Mouse (Mus musculus) heart, embryonic 14.5 days (tissue): Measurements from ENCODE around the gene Nop56. TPM values are rescaled to one million over a fixed set of nuclear protein-coding genes. Genes with fewer than 3 reads are reported as not detected.
A peak's percentile ranks its signal among the peaks of the same experiment; 100 is the strongest.

ENCODE experiments used
- ATAC-seq: fragments of 200-750 bp; cut with Nextera tagmentation; 2 replicates; pipeline ENCODE4 v1.8.0; 2017; ENCODE audit warnings: low read depth, moderate TSS enrichment; ENCODE audit not compliant: insufficient number of reproducible peaks, insufficient read depth, low FRiP score
- H3K27ac ChIP-seq, 2 experiments: fragments of 200-500 bp in 1 of 2; fragments of 300-500 bp in 1 of 2; sonication (generic) in 1 of 2; replicated peaks in 1 of 2; 2 replicates each; pipeline ENCODE4 v1.5.1; 2012 to 2014; ENCODE audit warnings: low read depth in 2 of 2, low read length in 2 of 2, control low read depth in 1 of 2, mild to moderate bottlenecking in 1 of 2, mixed read lengths in 1 of 2; ENCODE audit not compliant: control insufficient read depth in 1 of 2, insufficient read depth in 1 of 2
- H3K27me3 ChIP-seq: fragments of 300-500 bp; sonication (generic); 2 replicates; pipeline ENCODE4 v1.6.1; 2014; ENCODE audit warnings: mild to moderate bottlenecking, low read length, control low read depth; ENCODE audit not compliant: control insufficient read depth, insufficient read depth
- H3K36me3 ChIP-seq: fragments of 300-500 bp; sonication (generic); 2 replicates; pipeline ENCODE4 v1.6.1; 2014; ENCODE audit warnings: mild to moderate bottlenecking, control low read depth, low read length, mixed read lengths; ENCODE audit not compliant: control insufficient read depth, insufficient read depth
- H3K4me1 ChIP-seq, 2 experiments: fragments of 200-500 bp in 1 of 2; fragments of 300-500 bp in 1 of 2; sonication (generic) in 1 of 2; 2 replicates each; pipeline ENCODE4 v1.6.1; 2012 to 2014; ENCODE audit warnings: low read length in 2 of 2, control low read depth in 1 of 2, mixed read lengths in 1 of 2; ENCODE audit not compliant: control insufficient read depth in 2 of 2, insufficient read depth in 2 of 2
- H3K4me2 ChIP-seq: fragments of 300-500 bp; sonication (generic); 2 replicates; pipeline ENCODE4 v1.6.1; 2014; ENCODE audit warnings: mild to moderate bottlenecking, low read length
- H3K4me3 ChIP-seq, 2 experiments: fragments of 200-500 bp in 1 of 2; fragments of 300-500 bp in 1 of 2; sonication (generic) in 1 of 2; 2 replicates each; pipeline ENCODE4 v1.5.1; 2012 to 2014; ENCODE audit warnings: low read length in 2 of 2, mild to moderate bottlenecking in 2 of 2, control low read depth in 1 of 2, low read depth in 1 of 2, moderate library complexity in 1 of 2; ENCODE audit not compliant: control insufficient read depth in 1 of 2, insufficient read depth in 1 of 2
- H3K9ac ChIP-seq: fragments of 300-500 bp; sonication (generic); 2 replicates; pipeline ENCODE4 v1.6.1; 2014; ENCODE audit warnings: mild to moderate bottlenecking, low read length
- H3K9me3 ChIP-seq: fragments of 300-500 bp; sonication (generic); 2 replicates; pipeline ENCODE4 v1.6.1; 2016; ENCODE audit warnings: low read length, control low read depth; ENCODE audit not compliant: control insufficient read depth
- WGBS: fragments of 180-500 bp; shearing (Covaris S2); extraction: QIAGEN DNeasy Blood & Tissue Kit; methylation state at CpG from one replicate; pipeline ENCODE4 v1.1.7; 2014; 5-methylcytosine and 5-hydroxymethylcytosine counted together
- polyA plus RNA-seq: library from polyadenylated mRNA; unstranded; fragments of >200 nt; fragmentation: Nextera tagmentation; extraction: Ambion mirVana; gene quantifications from 2 replicates; pipeline ENCODE4 v1.2.1, GENCODE M21; 2014

Nop56 gene
- polyA plus RNA-seq, 1 experiment from 2014 or later: 110 TPM

DNA sequence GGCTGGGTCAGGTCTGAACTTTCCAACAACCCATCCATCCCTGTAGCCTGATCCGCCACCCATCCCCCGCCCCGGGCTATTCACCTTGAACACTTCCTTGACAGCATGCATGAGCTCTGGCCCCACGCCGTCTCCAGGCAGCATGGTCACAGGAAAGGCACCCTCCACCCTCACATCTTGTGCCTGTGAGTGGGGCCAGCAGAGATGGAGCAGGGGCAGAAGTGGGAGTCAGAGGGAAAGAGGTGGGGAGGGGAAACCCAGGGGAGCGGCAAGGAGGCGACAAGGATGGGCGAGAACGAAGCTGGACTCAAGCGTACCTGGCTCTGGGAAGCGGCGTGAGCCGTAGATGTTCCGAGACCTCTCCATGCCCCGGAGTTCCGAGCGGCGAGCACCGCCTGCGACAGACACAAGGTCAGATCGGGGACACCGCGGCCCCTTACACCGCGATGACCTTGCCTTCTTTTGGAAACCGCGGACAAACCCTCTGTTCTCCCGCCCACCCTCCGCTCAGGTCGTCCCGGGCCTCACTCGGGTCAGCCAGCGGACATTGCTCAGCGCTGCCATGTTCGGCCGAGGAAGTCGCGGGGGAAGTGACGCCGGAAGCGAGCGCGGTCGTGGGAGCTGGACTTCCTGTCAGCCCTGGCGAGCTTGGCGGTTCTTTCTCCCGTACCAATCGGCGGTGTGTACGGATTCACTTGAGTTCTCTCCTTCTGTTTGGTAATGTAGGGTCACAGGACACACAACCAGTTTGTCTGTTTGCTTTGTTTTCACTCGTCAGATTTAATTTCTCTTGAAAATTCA is 9.8 kb downstream of the Nop56 start, which contains the start of gene Idh3b:
TSS of gene Idh3b (minus strand) at position 694 of the 801 bp plus-strand sequence.
- Histone ChIP-seq H3K4me3 (peak within 1 kb of the TSS; percentile 52 to 95), H3K4me1 (peaks cover 3 to 13% of the 10 kb centered on the region in 2 experiments; a peak in 3 of 4 replicates), H3K9ac (peak within 1 kb of the TSS; percentile 89), H3K4me2 (peak within 1 kb of the TSS; percentile 78), H3K27ac (peak within 1 kb of the TSS; percentile 74 to 88), H3K9me3 (no peaks in the 10 kb centered on the region), H3K27me3 (no peaks in the 10 kb centered on the region), H3K36me3 (peaks cover 40% of the 10 kb centered on the region)
- peak; percentile 74 for ATAC-seq
- under 1% methylated on average over 51 of the region's 51 CpGs for WGBS

DNA sequence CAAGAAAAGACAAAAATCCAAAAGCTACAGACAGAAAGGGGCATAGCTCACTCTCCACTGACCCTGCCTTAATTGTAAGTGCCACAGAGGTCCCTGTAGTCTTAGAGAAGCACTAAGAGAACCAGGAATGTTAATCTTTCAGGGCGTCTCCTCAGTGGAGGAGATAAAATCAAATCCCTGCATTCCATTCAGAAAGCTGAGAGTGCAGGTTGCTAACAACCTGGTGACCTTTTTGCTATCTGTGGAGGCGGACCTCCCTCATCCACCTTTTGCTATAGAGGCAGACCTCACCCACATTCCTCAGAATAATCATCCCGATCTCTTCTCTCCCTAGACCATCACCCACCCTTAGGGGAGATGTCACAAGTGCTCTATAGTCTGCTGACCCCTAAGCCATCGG is 14.9 kb downstream of the Nop56 start:
- Histone ChIP-seq H3K9me3 (no peaks in the 10 kb centered on the region), H3K27ac (no peak overlapping the region), H3K36me3 (no peaks in the 10 kb centered on the region), H3K4me2 (no peak overlapping the region), H3K4me3 (no peak overlapping the region), H3K4me1 (peaks cover 2 to 6% of the 10 kb centered on the region in 2 experiments; a peak in 2 of 4 replicates), H3K27me3 (peaks cover 16% of the 10 kb centered on the region), H3K9ac (no peak overlapping the region)
- WGBS: 48% methylated on average over 4 of the region's 4 CpGs
- no peak for ATAC-seq

DNA sequence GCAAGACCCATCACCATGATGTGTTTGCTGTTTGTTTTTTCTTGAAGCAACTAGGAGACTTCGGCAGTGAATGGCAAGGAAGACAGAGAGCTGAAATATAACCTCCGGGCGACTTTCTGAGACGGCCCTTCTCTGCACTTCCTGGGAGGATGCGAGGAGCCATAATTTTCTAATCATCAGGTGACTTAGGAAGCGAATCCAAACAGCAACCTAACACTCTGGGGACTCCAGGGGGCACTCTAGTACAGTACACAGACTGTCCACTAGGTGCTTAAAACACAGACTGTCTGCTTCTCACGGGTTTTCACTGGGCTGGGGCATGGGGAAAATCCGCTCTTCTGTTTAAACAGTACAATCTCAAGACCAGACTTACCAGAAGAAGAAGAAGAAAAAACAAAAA is 17.2 kb downstream of the Nop56 start:
- no peaks in the 10 kb centered on the region for H3K36me3 ChIP-seq
- H3K9me3 ChIP-seq: no peaks in the 10 kb centered on the region
- H3K9ac ChIP-seq: no peak overlapping the region
- no peak overlapping the region for H3K4me2 ChIP-seq
- H3K27me3 ChIP-seq: peaks cover 31% of the 10 kb centered on the region
- peaks cover 4 to 9% of the 10 kb centered on the region in 2 experiments; a peak in 3 of 4 replicates for H3K4me1 ChIP-seq
- no peak overlapping the region for H3K27ac ChIP-seq
- ATAC-seq: no peak
- no peak overlapping the region for H3K4me3 ChIP-seq
- WGBS: 17% methylated on average over 8 of the region's 8 CpGs

DNA sequence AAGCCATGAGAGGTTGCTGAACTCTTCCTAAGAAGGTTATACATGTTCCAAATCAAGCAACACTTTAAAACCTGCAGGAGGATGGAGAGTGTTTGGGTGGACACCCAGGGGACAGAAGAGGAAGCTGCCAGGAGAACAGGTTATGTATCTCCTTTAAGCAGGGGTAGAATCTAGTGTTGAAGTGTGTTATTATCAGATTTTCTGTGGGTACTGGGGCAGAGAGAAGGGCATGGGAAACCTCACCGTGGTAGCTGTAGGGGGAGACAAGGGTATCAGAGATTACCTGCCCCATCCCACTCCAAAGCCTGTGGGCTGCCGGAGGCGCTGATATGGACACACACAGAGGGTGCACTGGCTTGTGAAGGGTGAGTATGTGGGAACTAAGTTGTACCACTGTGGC is 18.8 kb downstream of the Nop56 start:
- peaks cover 4 to 9% of the 10 kb centered on the region in 2 experiments; a peak in 3 of 4 replicates for H3K4me1 ChIP-seq
- H3K9me3 ChIP-seq: no peaks in the 10 kb centered on the region
- H3K9ac ChIP-seq: no peak overlapping the region
- ATAC-seq: no peak
- no peak overlapping the region for H3K4me2 ChIP-seq
- WGBS: 39% methylated on average over 3 of the region's 3 CpGs
- H3K4me3 ChIP-seq: no peak overlapping the region
- no peaks in the 10 kb centered on the region for H3K36me3 ChIP-seq
- peaks cover 47% of the 10 kb centered on the region for H3K27me3 ChIP-seq
- H3K27ac ChIP-seq: no peak overlapping the region

DNA sequence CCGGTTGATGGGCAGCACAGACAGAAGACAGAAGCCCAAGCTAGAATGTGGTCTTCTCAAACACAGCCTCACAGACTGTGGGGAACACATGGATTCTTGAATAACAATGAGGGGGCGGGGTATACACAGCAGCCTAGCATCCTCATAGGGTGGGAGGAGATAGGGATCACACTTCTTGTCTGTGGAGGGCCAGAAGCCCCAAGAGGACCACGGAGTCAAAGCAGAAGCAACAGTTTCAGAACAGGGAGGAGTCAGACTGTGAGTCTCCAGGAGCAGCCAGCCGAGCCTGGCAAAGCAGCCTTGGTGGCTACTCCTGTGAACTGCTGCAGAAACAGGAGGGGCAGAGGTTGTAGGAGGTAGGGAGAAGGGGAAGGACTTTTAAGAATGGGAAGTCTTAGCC is 19.3 kb downstream of the Nop56 start:
- H3K27ac ChIP-seq: no peak overlapping the region
- ATAC-seq: no peak
- H3K4me1 ChIP-seq: peaks cover 4 to 9% of the 10 kb centered on the region in 2 experiments; a peak in 3 of 4 replicates
- H3K9ac ChIP-seq: no peak overlapping the region
- H3K9me3 ChIP-seq: no peaks in the 10 kb centered on the region
- no peaks in the 10 kb centered on the region for H3K36me3 ChIP-seq
- H3K4me2 ChIP-seq: no peak overlapping the region
- no peak overlapping the region for H3K4me3 ChIP-seq
- peaks cover 50% of the 10 kb centered on the region for H3K27me3 ChIP-seq
- 3% methylated on average over 4 of the region's 4 CpGs for WGBS

DNA sequence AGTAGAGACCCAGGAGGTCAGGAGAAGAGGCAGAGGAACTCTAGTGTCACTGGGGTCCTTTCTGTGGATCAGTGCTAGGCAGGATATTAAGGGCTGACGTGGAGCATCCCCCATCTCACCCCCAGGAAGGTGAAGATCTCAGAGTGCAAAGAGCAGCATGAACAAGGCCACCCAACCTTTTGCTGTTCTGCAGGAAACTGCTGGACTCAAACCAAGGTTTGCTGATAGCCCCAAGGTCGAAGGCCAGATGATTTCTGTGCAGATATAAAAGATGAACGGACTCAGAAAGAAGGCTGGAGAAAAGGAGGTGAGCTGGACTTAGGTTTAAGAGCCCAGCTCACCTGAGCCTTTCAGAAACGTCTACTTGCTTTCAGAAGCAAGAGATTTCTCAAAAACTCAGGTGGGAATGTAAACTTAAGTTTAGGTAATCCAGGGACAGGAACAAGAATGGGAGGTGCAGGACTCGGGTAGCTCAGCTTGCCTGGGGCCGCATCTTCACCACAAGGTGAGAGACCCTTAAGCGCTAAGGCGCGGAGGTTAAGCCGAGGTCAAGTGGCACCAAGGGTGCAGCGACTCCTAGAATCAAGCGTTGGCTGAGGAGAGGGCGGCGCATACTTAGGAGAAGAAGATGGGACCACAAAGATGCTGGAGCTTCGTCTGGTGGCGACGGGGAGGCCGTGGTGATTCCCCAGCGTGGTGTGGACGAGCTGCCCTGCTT is 20.1 kb downstream of the Nop56 start:
- no peak for ATAC-seq
- Histone ChIP-seq H3K4me3 (peak overlapping the region; percentile 60 to 65), H3K27me3 (peaks cover 54% of the 10 kb centered on the region), H3K27ac (no peak overlapping the region), H3K9me3 (no peaks in the 10 kb centered on the region), H3K4me1 (peaks cover 4 to 9% of the 10 kb centered on the region in 2 experiments; a peak in 3 of 4 replicates), H3K4me2 (peak overlapping the region; percentile 89), H3K36me3 (no peaks in the 10 kb centered on the region), H3K9ac (peak overlapping the region; percentile 80)
- WGBS: 11% methylated on average over 17 of the region's 20 CpGs

DNA sequence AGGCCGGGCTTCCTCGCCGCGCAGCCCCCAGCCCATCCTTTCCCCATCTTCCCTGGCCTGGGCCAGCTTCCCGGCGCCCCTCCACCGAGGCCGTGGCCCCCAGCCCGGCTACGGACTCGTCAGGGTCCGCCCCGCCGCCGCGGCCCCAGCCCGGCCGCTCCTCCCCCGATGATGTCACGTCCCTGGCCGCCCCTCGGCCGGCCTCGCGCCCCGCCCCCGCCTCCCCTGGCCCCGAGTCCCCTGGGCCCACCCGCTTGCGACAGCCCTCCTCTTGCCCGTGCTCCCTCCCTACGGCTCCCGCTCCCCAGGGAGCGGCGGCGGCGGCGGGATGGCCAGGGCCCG is 20.7 kb downstream of the Nop56 start, which contains the start of gene Ebf4:
TSS of gene Ebf4 (plus strand) at position 234 of the 342 bp plus-strand sequence.
- H3K27ac ChIP-seq: no peak within 1 kb of the TSS
- H3K9ac ChIP-seq: peak within 1 kb of the TSS; percentile 80
- no peaks in the 10 kb centered on the region for H3K9me3 ChIP-seq
- H3K36me3 ChIP-seq: no peaks in the 10 kb centered on the region
- peak within 1 kb of the TSS; percentile 60 to 65 for H3K4me3 ChIP-seq
- ATAC-seq: peak; percentile 69
- 2% methylated on average over 18 of the region's 39 CpGs for WGBS
- H3K4me1 ChIP-seq: peaks cover 4 to 9% of the 10 kb centered on the region in 2 experiments; a peak in 3 of 4 replicates
- peaks cover 54% of the 10 kb centered on the region for H3K27me3 ChIP-seq
- peak within 1 kb of the TSS; percentile 89 for H3K4me2 ChIP-seq
